Mouse (Mus musculus) heart, postnatal 25 days (tissue): ENCODE measurements at regions not wholly inside any gene's neighbourhood (a gene's known extent, or its start where the extent isn't known, plus 50 kb on each side); places are given as distances from the start of the nearest gene placed in this dataset.

Experiments
- DNase-seq: peaks from one replicate; pipeline ENCODE4 v3.0.0; 2022; ENCODE audit warnings: low spot score
- intact Hi-C: fragments of 180-260 bp; cut with DNase I; formaldehyde crosslinking; loops from one replicate; pipeline ENCODE4 v1.15.1; 2025

DNA sequence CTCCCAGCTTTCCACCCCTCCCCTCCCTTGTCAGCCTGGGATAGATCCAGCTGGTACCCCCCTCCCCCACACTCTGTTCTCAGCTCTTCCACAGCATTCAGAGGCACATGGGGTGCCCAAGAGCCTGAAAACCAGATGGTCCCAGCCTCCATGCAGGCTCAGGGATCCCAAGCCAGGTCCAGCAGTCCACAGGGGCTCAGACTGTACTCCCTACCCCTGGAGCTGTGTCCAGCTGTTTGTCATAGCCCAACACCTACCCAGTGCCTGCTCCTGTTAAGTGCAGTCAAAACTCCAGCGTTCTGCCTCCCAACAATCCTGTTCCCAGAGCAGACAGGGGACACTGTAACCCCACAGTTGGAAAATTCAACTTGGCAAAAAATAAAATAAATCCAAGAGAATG lies 998.1 kb downstream of the Tlr4 start:
- no peak for DNase-seq
- intact Hi-C loops: no loop called here

GRCm38 (mm10) chr4:67796050-67796449 lies 968.7 kb downstream of the Tlr4 start:
- no peak for DNase-seq
- intact Hi-C loops: no loop called here
